20 mouse cellular contexts compared by ENCODE assay signal in the genomic region with DNA sequence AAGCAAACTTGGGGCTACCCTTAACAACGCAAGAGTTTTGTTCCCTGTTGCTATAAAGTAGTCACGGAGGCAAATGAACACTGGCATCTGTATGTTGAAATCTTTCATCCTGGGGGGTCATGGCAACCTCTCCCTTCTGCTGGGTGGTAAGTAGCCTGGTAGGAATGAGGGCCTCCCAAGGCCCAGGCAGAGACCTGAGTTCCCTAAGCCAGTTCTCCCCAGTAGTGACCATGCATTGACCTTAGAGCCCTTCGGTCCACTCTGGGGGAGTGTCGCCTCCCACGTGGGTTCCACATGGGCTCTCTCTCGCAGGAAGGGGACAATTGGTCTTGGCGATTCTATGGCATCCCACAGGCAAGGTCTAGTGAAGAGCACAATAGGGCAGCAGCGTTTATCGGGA. TPM values are rescaled to one million over a fixed set of nuclear protein-coding genes. Genes with fewer than 3 reads are reported as not detected.
DNase-seq lines count a peak whose midpoint lies in the region; ATAC-seq and TF ChIP-seq lines count a peak whose summit lies in the region.
"Had no signal": no experiment of that assay in that cellular context is flagged by ENCODE, and none has a peak within 500 bp of the region (broad histone marks: within the 10 kb centered on the region; RNA-seq: fewer than 3 reads in every experiment).

No protein-coding gene starts in this region.

- DNase-seq in liver, embryonic 11.5 days (ENCODE audit: low spot score): no peak
- DNase-seq in limb, embryonic 10.5 days (ENCODE audit: low spot score): no peak
- no peak for DNase-seq in embryonic facial prominence, embryonic 10.5 days (ENCODE audit: low spot score)
- DNase-seq in adrenal gland, postnatal 25 days: no peak
- DNase-seq: adrenal gland, adult 2 months; adrenal gland, postnatal 36 days; cerebellum, adult 18-20 months; embryo, embryonic 11 days; gastrocnemius, postnatal 36 days; heart, postnatal 4 days had no signal

- H3K9ac ChIP-seq in liver, embryonic 12.5 days: no peak overlapping the region
- H3K9ac ChIP-seq in liver, embryonic 11.5 days (ENCODE audit: low read depth, low read length): no peak overlapping the region
- H3K9ac ChIP-seq: embryonic facial prominence, embryonic 12.5 days had no signal

- peaks cover 16% of the 10 kb centered on the region for H3K36me3 ChIP-seq in liver, embryonic 12.5 days
- no peaks in the 10 kb centered on the region; the same call in 1 of the 2 replicates for H3K36me3 ChIP-seq in liver, embryonic 11.5 days (ENCODE audit: control insufficient read depth, insufficient read depth, low read length)
- H3K36me3 ChIP-seq in limb, embryonic 10.5 days: peaks cover 16% of the 10 kb centered on the region
- peaks cover 10% of the 10 kb centered on the region for H3K36me3 ChIP-seq in macrophage (ENCODE audit: inconsistent target)
- H3K36me3 ChIP-seq in embryonic facial prominence, embryonic 10.5 days (replicated peaks): peaks cover 23% of the 10 kb centered on the region
- H3K36me3 ChIP-seq: forebrain, embryonic 15.5 days; hindbrain, embryonic 13.5 days had no signal

- H3K27ac ChIP-seq in liver, embryonic 12.5 days: no peak overlapping the region
- H3K27ac ChIP-seq in liver, embryonic 11.5 days (ENCODE audit: low read depth, low read length): no peak overlapping the region
- peak overlapping the region; percentile 37; the same call in 1 of the 2 replicates for H3K27ac ChIP-seq in bone marrow, adult 2 months (ENCODE audit: control insufficient read depth, insufficient read depth, low read depth, low read length, poor library complexity)
- H3K27ac ChIP-seq in limb, embryonic 10.5 days: 0 out of 2 replicates have a peak overlapping the region, but pooled peaks have one; percentile 90
- H3K27ac ChIP-seq in macrophage: peak overlapping the region; percentile 94
- H3K27ac ChIP-seq in embryonic facial prominence, embryonic 10.5 days (replicated peaks): no peak overlapping the region; the same call in 1 of the 2 replicates
- H3K27ac ChIP-seq: embryonic facial prominence, embryonic 12.5 days; forebrain, embryonic 15.5 days; heart, adult 2 months; heart, embryonic 13.5 days; hindbrain, embryonic 13.5 days; hindbrain, postnatal 0 days had no signal

- H3K4me2 ChIP-seq in liver, embryonic 12.5 days: 0 out of 2 replicates have a peak overlapping the region, but pooled peaks have one; percentile 95
- H3K4me2 ChIP-seq in liver, embryonic 11.5 days: no peak overlapping the region

- no peaks in the 10 kb centered on the region for H3K9me3 ChIP-seq in liver, embryonic 12.5 days (replicated peaks)
- no peaks in the 10 kb centered on the region for H3K9me3 ChIP-seq in liver, embryonic 11.5 days (ENCODE audit: control insufficient read depth, low read length)
- H3K9me3 ChIP-seq in limb, embryonic 10.5 days (replicated peaks): no peaks in the 10 kb centered on the region
- no peaks in the 10 kb centered on the region for H3K9me3 ChIP-seq in embryonic facial prominence, embryonic 10.5 days
- H3K9me3 ChIP-seq: embryonic facial prominence, embryonic 12.5 days; forebrain, embryonic 15.5 days; heart, embryonic 13.5 days; hindbrain, embryonic 13.5 days had no signal

- H3K4me3 ChIP-seq in liver, embryonic 12.5 days: no peak overlapping the region
- H3K4me3 ChIP-seq in liver, embryonic 11.5 days (ENCODE audit: low read depth, low read length): no peak overlapping the region
- no peak overlapping the region for H3K4me3 ChIP-seq in bone marrow, adult 2 months (replicated peaks; ENCODE audit: control insufficient read depth, low read depth, low read length)
- H3K4me3 ChIP-seq in limb, embryonic 10.5 days: no peak overlapping the region
- H3K4me3 ChIP-seq in macrophage (ENCODE audit: inconsistent target): no peak overlapping the region
- no peak overlapping the region for H3K4me3 ChIP-seq in embryonic facial prominence, embryonic 10.5 days
- H3K4me3 ChIP-seq: heart, adult 2 months had no signal

- no peaks in the 10 kb centered on the region; the same call in 1 of the 2 replicates for H3K27me3 ChIP-seq in liver, embryonic 12.5 days (replicated peaks)
- H3K27me3 ChIP-seq in liver, embryonic 11.5 days (replicated peaks; ENCODE audit: control insufficient read depth, insufficient read depth, low read length): no peaks in the 10 kb centered on the region
- no peaks in the 10 kb centered on the region for H3K27me3 ChIP-seq in limb, embryonic 10.5 days (ENCODE audit: low read depth, poor library complexity, severe bottlenecking)
- no peaks in the 10 kb centered on the region for H3K27me3 ChIP-seq in embryonic facial prominence, embryonic 10.5 days (replicated peaks; ENCODE audit: low read depth, poor library complexity, severe bottlenecking)
- H3K27me3 ChIP-seq: embryonic facial prominence, embryonic 12.5 days; forebrain, embryonic 15.5 days; heart, embryonic 13.5 days; hindbrain, embryonic 13.5 days had no signal

- H3K4me1 ChIP-seq in liver, embryonic 12.5 days: peaks cover 55% of the 10 kb centered on the region
- H3K4me1 ChIP-seq in liver, embryonic 11.5 days (replicated peaks; ENCODE audit: control insufficient read depth, insufficient read depth, low read length): peaks cover 24% of the 10 kb centered on the region
- H3K4me1 ChIP-seq in bone marrow, adult 2 months (ENCODE audit: control insufficient read depth, insufficient read depth, low read length): peaks cover 6% of the 10 kb centered on the region; the same call in 1 of the 2 replicates
- peaks cover 43% of the 10 kb centered on the region for H3K4me1 ChIP-seq in limb, embryonic 10.5 days
- H3K4me1 ChIP-seq in embryonic facial prominence, embryonic 10.5 days: peaks cover 39% of the 10 kb centered on the region

- WGBS in liver, embryonic 12.5 days (ENCODE audit: insufficient replicate concordance): 76% methylated on average over 9 of the region's 9 CpGs
- WGBS in liver, embryonic 11.5 days: 82% methylated on average over 9 of the region's 9 CpGs
- 76% methylated on average over 9 of the region's 9 CpGs for WGBS in bone marrow, adult 2 months
- 82% methylated on average over 9 of the region's 9 CpGs for WGBS in limb, embryonic 10.5 days
- WGBS in macrophage (ENCODE audit: missing documents): 73% methylated on average over 9 of the region's 9 CpGs
- 84% methylated on average over 9 of the region's 9 CpGs for WGBS in embryonic facial prominence, embryonic 10.5 days

- peaks cover 38% of the 10 kb centered on the region for H3K79me2 ChIP-seq in macrophage (ENCODE audit: inconsistent target)

- ATAC-seq in liver, embryonic 12.5 days: no peak
- no peak for ATAC-seq in liver, embryonic 11.5 days (replicated peaks; ENCODE audit: low FRiP score)
- ATAC-seq: hindbrain, postnatal 0 days had no signal

- no peak for TF ChIP-seq CTCF in bone marrow, adult 2 months (IDR thresholded peaks at IDR 0.05; ENCODE audit: control insufficient read depth, insufficient read depth, low read length)

- no peak for TF ChIP-seq POLR2A in bone marrow, adult 2 months (IDR thresholded peaks at IDR 0.05; ENCODE audit: borderline replicate concordance, control insufficient read depth, low read depth, low read length)

RNA-seq across cellular contexts. Expression of a gene that starts 1.1 kb away (rescaled TPM):
- 102 and 111 TPM in 2 replicates for polyA plus RNA-seq in liver, embryonic 12.5 days (2016; fragmentation: Nextera tagmentation; extraction: Ambion mirVana)
- polyA plus RNA-seq in liver, embryonic 11.5 days (2014; fragmentation: Nextera tagmentation; extraction: Ambion mirVana): 159 and 162 TPM in 2 replicates
- 68.9 and 112 TPM in 2 replicates for polyA plus RNA-seq in bone marrow, adult 2 months (2011; ENCODE audit: insufficient read depth, insufficient read length, low replicate concordance, missing spikeins)
- 105 and 107 TPM in 2 replicates for polyA plus RNA-seq in limb, embryonic 10.5 days (2016; fragmentation: Nextera tagmentation; extraction: Ambion mirVana)
- total RNA-seq in macrophage (2018; cell fraction: chromatin; rRNA removed): 100 to 1,000 TPM; 207 to 590 (median 358) TPM
- 1,000 to 10,000 TPM; 1,634 to 3,370 (median 2,405) TPM for total RNA-seq in macrophage (2018; cell fraction: cytosol; rRNA removed)
- 1,000 to 10,000 TPM in 25 of 26 experiments, 100 to 1,000 TPM in 1; 541 to 3,148 (median 1,812) TPM for total RNA-seq in macrophage (2018; cell fraction: nucleus; rRNA removed)
- 1,508 to 2,797 TPM (median 2,045 TPM) in 3 replicates for polyA plus RNA-seq in macrophage (2018)
- 92.6 and 95.4 TPM in 2 replicates for polyA plus RNA-seq in embryonic facial prominence, embryonic 10.5 days (2016; fragmentation: Nextera tagmentation; extraction: Ambion mirVana)
- total RNA-seq in adrenal gland, postnatal 25 days (2021): 133 and 134 TPM in 2 replicates

RNA-seq across cellular contexts. Expression of a gene that starts 10.5 kb away (rescaled TPM):
- polyA plus RNA-seq in liver, embryonic 12.5 days (2016; fragmentation: Nextera tagmentation; extraction: Ambion mirVana): 48.2 and 55.7 TPM in 2 replicates
- 43.5 and 51.9 TPM in 2 replicates for polyA plus RNA-seq in liver, embryonic 11.5 days (2014; fragmentation: Nextera tagmentation; extraction: Ambion mirVana)
- polyA plus RNA-seq in bone marrow, adult 2 months (2011; ENCODE audit: insufficient read depth, insufficient read length, low replicate concordance, missing spikeins): 36.1 and 60.9 TPM in 2 replicates
- 4.8 and 5.0 TPM in 2 replicates for polyA plus RNA-seq in limb, embryonic 10.5 days (2016; fragmentation: Nextera tagmentation; extraction: Ambion mirVana)
- total RNA-seq in macrophage (2018; cell fraction: chromatin; rRNA removed): 1 to 10 TPM in 1 of 26 experiments, under 1 TPM in 6, not detected in 19; 0.47 to 1.1 (median 0.69) TPM
- total RNA-seq in macrophage (2018; cell fraction: cytosol; rRNA removed): under 1 TPM; 0.09 to 0.90 (median 0.46) TPM
- 1 to 10 TPM in 7 of 26 experiments, under 1 TPM in 14, not detected in 5; 0.40 to 2.1 (median 0.73) TPM for total RNA-seq in macrophage (2018; cell fraction: nucleus; rRNA removed)
- polyA plus RNA-seq in macrophage (2018): 0.50 to 0.63 TPM in 2 of 3 replicates, not detected in the other
- polyA plus RNA-seq in embryonic facial prominence, embryonic 10.5 days (2016; fragmentation: Nextera tagmentation; extraction: Ambion mirVana): 4.3 and 5.2 TPM in 2 replicates
- 0.73 TPM in 1 of 2 replicates, not detected in the other for total RNA-seq in adrenal gland, postnatal 25 days (2021)
- total RNA-seq: gastrocnemius, adult 8-10 months; gastrocnemius, postnatal 36 days had no signal
- polyA plus RNA-seq: hindbrain, postnatal 0 days had no signal

RNA-seq across cellular contexts. Expression of a gene that starts 23.9 kb away (rescaled TPM):
- polyA plus RNA-seq in liver, embryonic 12.5 days (2016; fragmentation: Nextera tagmentation; extraction: Ambion mirVana): 514 and 545 TPM in 2 replicates
- 597 and 634 TPM in 2 replicates for polyA plus RNA-seq in liver, embryonic 11.5 days (2014; fragmentation: Nextera tagmentation; extraction: Ambion mirVana)
- 214 and 278 TPM in 2 replicates for polyA plus RNA-seq in bone marrow, adult 2 months (2011; ENCODE audit: insufficient read depth, insufficient read length, low replicate concordance, missing spikeins)
- polyA plus RNA-seq in limb, embryonic 10.5 days (2016; fragmentation: Nextera tagmentation; extraction: Ambion mirVana): 527 and 556 TPM in 2 replicates
- 10 to 100 TPM in 17 of 26 experiments, 1 to 10 TPM in 9; 3.3 to 67.2 (median 12.4) TPM for total RNA-seq in macrophage (2018; cell fraction: chromatin; rRNA removed)
- 100 to 1,000 TPM; 291 to 451 (median 384) TPM for total RNA-seq in macrophage (2018; cell fraction: cytosol; rRNA removed)
- 100 to 1,000 TPM in 1 of 26 experiments, 10 to 100 TPM in 25; 19.0 to 103 (median 51.4) TPM for total RNA-seq in macrophage (2018; cell fraction: nucleus; rRNA removed)
- polyA plus RNA-seq in macrophage (2018): 62.0 to 577 TPM (median 488 TPM) in 3 replicates
- polyA plus RNA-seq in embryonic facial prominence, embryonic 10.5 days (2016; fragmentation: Nextera tagmentation; extraction: Ambion mirVana): 555 and 612 TPM in 2 replicates
- 355 and 471 TPM in 2 replicates for total RNA-seq in adrenal gland, postnatal 25 days (2021)

RNA-seq across cellular contexts. Expression of a gene that starts 24.4 kb away (rescaled TPM):
- polyA plus RNA-seq in liver, embryonic 12.5 days (2016; fragmentation: Nextera tagmentation; extraction: Ambion mirVana): 99.2 and 100 TPM in 2 replicates
- polyA plus RNA-seq in liver, embryonic 11.5 days (2014; fragmentation: Nextera tagmentation; extraction: Ambion mirVana): 117 and 125 TPM in 2 replicates
- polyA plus RNA-seq in bone marrow, adult 2 months (2011; ENCODE audit: insufficient read depth, insufficient read length, low replicate concordance, missing spikeins): 46.3 and 55.9 TPM in 2 replicates
- 193 and 217 TPM in 2 replicates for polyA plus RNA-seq in limb, embryonic 10.5 days (2016; fragmentation: Nextera tagmentation; extraction: Ambion mirVana)
- 10 to 100 TPM; 10.1 to 69.1 (median 38.7) TPM for total RNA-seq in macrophage (2018; cell fraction: chromatin; rRNA removed)
- total RNA-seq in macrophage (2018; cell fraction: cytosol; rRNA removed): 10 to 100 TPM in 23 of 26 experiments, 1 to 10 TPM in 3; 7.9 to 15.8 (median 12.6) TPM
- 10 to 100 TPM in 21 of 26 experiments, 1 to 10 TPM in 5; 5.3 to 42.4 (median 17.5) TPM for total RNA-seq in macrophage (2018; cell fraction: nucleus; rRNA removed)
- 7.5 to 17.9 TPM (median 16.7 TPM) in 3 replicates for polyA plus RNA-seq in macrophage (2018)
- polyA plus RNA-seq in embryonic facial prominence, embryonic 10.5 days (2016; fragmentation: Nextera tagmentation; extraction: Ambion mirVana): 195 and 208 TPM in 2 replicates
- 61.9 and 63.7 TPM in 2 replicates for total RNA-seq in adrenal gland, postnatal 25 days (2021)

RNA-seq across cellular contexts. Expression of a gene that starts 32.9 kb away (rescaled TPM):
- polyA plus RNA-seq in liver, embryonic 12.5 days (2016; fragmentation: Nextera tagmentation; extraction: Ambion mirVana): 113 and 115 TPM in 2 replicates
- 156 and 162 TPM in 2 replicates for polyA plus RNA-seq in liver, embryonic 11.5 days (2014; fragmentation: Nextera tagmentation; extraction: Ambion mirVana)
- polyA plus RNA-seq in bone marrow, adult 2 months (2011; ENCODE audit: insufficient read depth, insufficient read length, low replicate concordance, missing spikeins): 46.1 and 55.5 TPM in 2 replicates
- polyA plus RNA-seq in limb, embryonic 10.5 days (2016; fragmentation: Nextera tagmentation; extraction: Ambion mirVana): 125 and 132 TPM in 2 replicates
- total RNA-seq in macrophage (2018; cell fraction: chromatin; rRNA removed): 10 to 100 TPM; 17.7 to 49.5 (median 34.4) TPM
- total RNA-seq in macrophage (2018; cell fraction: cytosol; rRNA removed): 10 to 100 TPM; 43.7 to 70.0 (median 55.6) TPM
- 10 to 100 TPM; 23.5 to 49.1 (median 33.6) TPM for total RNA-seq in macrophage (2018; cell fraction: nucleus; rRNA removed)
- polyA plus RNA-seq in macrophage (2018): 44.0 to 102 TPM (median 81.1 TPM) in 3 replicates
- polyA plus RNA-seq in embryonic facial prominence, embryonic 10.5 days (2016; fragmentation: Nextera tagmentation; extraction: Ambion mirVana): 121 and 133 TPM in 2 replicates
- total RNA-seq in adrenal gland, postnatal 25 days (2021): 103 and 108 TPM in 2 replicates

Comparison
In these comparisons a context has a peak if more than half of its experiments do, and no peak if none do; other contexts are left out.
1. H3K27ac ChIP-seq: peak in bone marrow, adult 2 months (single experiment), limb, embryonic 10.5 days (single experiment) and macrophage (single experiment); none in liver, embryonic 12.5 days (single experiment), liver, embryonic 11.5 days (single experiment) and embryonic facial prominence, embryonic 10.5 days (single experiment).